15 mouse cellular contexts compared by ENCODE assay signal in genomic region chr5:44764911-44765310, GRCm38 (mm10). TPM values are rescaled to one million over a fixed set of nuclear protein-coding genes. Genes with fewer than 3 reads are reported as not detected.
DNase-seq lines count a peak whose midpoint lies in the region; ATAC-seq and TF ChIP-seq lines count a peak whose summit lies in the region.
"Had no signal": no experiment of that assay in that cellular context is flagged by ENCODE, and none has a peak within 500 bp of the region (broad histone marks: within the 10 kb centered on the region; RNA-seq: fewer than 3 reads in every experiment).

No protein-coding gene starts in this region.

- H3K27ac ChIP-seq in gastrocnemius, adult 2 months = peak overlapping the region; percentile 70
- H3K27ac ChIP-seq in heart, embryonic 13.5 days (replicated peaks) = peak overlapping the region; percentile 59
- H3K27ac ChIP-seq in forebrain, embryonic 11.5 days (ENCODE audit: low read depth, low read length) = no peak overlapping the region
- H3K27ac ChIP-seq: embryonic facial prominence, embryonic 12.5 days; midbrain, embryonic 13.5 days had no signal

- no peak overlapping the region for H3K4me3 ChIP-seq in gastrocnemius, adult 2 months
- no peak overlapping the region for H3K4me3 ChIP-seq in heart, embryonic 13.5 days
- no peak overlapping the region for H3K4me3 ChIP-seq in forebrain, embryonic 11.5 days (ENCODE audit: low read depth, low read length)
- H3K4me3 ChIP-seq: embryonic facial prominence, embryonic 12.5 days; midbrain, embryonic 13.5 days had no signal

- TF ChIP-seq CTCF in gastrocnemius, adult 2 months (IDR thresholded peaks at IDR 0.05) = no peak

- H3K4me2 ChIP-seq in heart, embryonic 13.5 days = no peak overlapping the region
- H3K4me2 ChIP-seq in forebrain, embryonic 11.5 days (ENCODE audit: low read depth, low read length, severe bottlenecking) = no peak overlapping the region
- H3K4me2 ChIP-seq: embryonic facial prominence, embryonic 12.5 days; liver, embryonic 11.5 days; midbrain, embryonic 13.5 days had no signal

- no peaks in the 10 kb centered on the region for H3K36me3 ChIP-seq in heart, embryonic 13.5 days
- no peaks in the 10 kb centered on the region for H3K36me3 ChIP-seq in forebrain, embryonic 11.5 days (ENCODE audit: control insufficient read depth, insufficient read depth, low read length)
- H3K36me3 ChIP-seq: embryonic facial prominence, embryonic 12.5 days; midbrain, embryonic 13.5 days had no signal

- no peaks in the 10 kb centered on the region for H3K4me1 ChIP-seq in heart, embryonic 13.5 days
- H3K4me1 ChIP-seq in forebrain, embryonic 11.5 days (replicated peaks; ENCODE audit: control insufficient read depth, insufficient read depth, low read length) = no peaks in the 10 kb centered on the region
- H3K4me1 ChIP-seq: embryonic facial prominence, embryonic 12.5 days; midbrain, embryonic 13.5 days had no signal

- DNase-seq in gastrocnemius, adult 2 months = no peak
- no peak for DNase-seq in gastrocnemius, postnatal 10 days
- DNase-seq in kidney, postnatal 10 days = peak; percentile 30
- peak; percentile 13 for DNase-seq in skeletal muscle tissue, adult 2 months (ENCODE audit: low read depth, low spot score)
- no peak for DNase-seq in ovary, adult 18-20 months (ENCODE audit: low spot score)
- no peak for DNase-seq in forebrain, embryonic 11.5 days (ENCODE audit: low spot score)
- no peak for DNase-seq in ovary, postnatal 36 days (ENCODE audit: low spot score)
- DNase-seq: adrenal gland, postnatal 25 days; cerebellum, adult 9-10 months had no signal

- no peak overlapping the region for H3K9ac ChIP-seq in heart, embryonic 13.5 days
- no peak overlapping the region for H3K9ac ChIP-seq in forebrain, embryonic 11.5 days (ENCODE audit: low read length)
- H3K9ac ChIP-seq: embryonic facial prominence, embryonic 12.5 days; midbrain, embryonic 13.5 days had no signal

- intact Hi-C loops in gastrocnemius, adult 2 months (cut with DNase I) = no loop called here

- no peaks in the 10 kb centered on the region for H3K27me3 ChIP-seq in heart, embryonic 13.5 days (replicated peaks)
- H3K27me3 ChIP-seq in forebrain, embryonic 11.5 days (ENCODE audit: control insufficient read depth, insufficient read depth, low read length) = no peaks in the 10 kb centered on the region
- H3K27me3 ChIP-seq: embryonic facial prominence, embryonic 12.5 days; midbrain, embryonic 13.5 days had no signal

- no peaks in the 10 kb centered on the region for H3K9me3 ChIP-seq in heart, embryonic 13.5 days
- no peaks in the 10 kb centered on the region for H3K9me3 ChIP-seq in forebrain, embryonic 11.5 days (ENCODE audit: control insufficient read depth, low read length)
- H3K9me3 ChIP-seq: embryonic facial prominence, embryonic 12.5 days; midbrain, embryonic 13.5 days had no signal

- WGBS in heart, embryonic 13.5 days = 55% methylated on average over 7 of the region's 7 CpGs
- WGBS in forebrain, embryonic 11.5 days = 90% methylated on average over 7 of the region's 7 CpGs

- no peak for ATAC-seq in heart, embryonic 13.5 days (ENCODE audit: extremely low read depth, insufficient number of reproducible peaks, low FRiP score, low TSS enrichment)
- ATAC-seq in forebrain, embryonic 11.5 days (replicated peaks; ENCODE audit: low FRiP score) = no peak
- ATAC-seq: forebrain, embryonic 14.5 days; midbrain, embryonic 13.5 days had no signal

RNA-seq across cellular contexts. Expression of gene Ldb2, which starts 34.6 kb away (rescaled TPM):
- total RNA-seq in gastrocnemius, adult 2 months (2021) = 1 to 10 TPM; 1.7 to 4.1 TPM
- total RNA-seq in gastrocnemius, postnatal 10 days (2021) = 10 to 100 TPM; 16.4 to 18.6 TPM
- 14.5 and 15.6 TPM in 2 replicates for polyA plus RNA-seq in heart, embryonic 13.5 days (2015; fragmentation: Nextera tagmentation; extraction: Ambion mirVana)
- 17.9 and 19.7 TPM in 2 replicates for polyA plus RNA-seq in forebrain, embryonic 11.5 days (2014; fragmentation: Nextera tagmentation; extraction: Ambion mirVana)
- polyA plus RNA-seq: C2C12 had no signal

Comparison
In these comparisons a context has a peak if more than half of its experiments do, and no peak if none do; other contexts are left out.
1. DNase-seq: peak in kidney, postnatal 10 days (single experiment) and skeletal muscle tissue, adult 2 months (single experiment); none in gastrocnemius, adult 2 months (single experiment), gastrocnemius, postnatal 10 days (single experiment), ovary, adult 18-20 months (single experiment), forebrain, embryonic 11.5 days (single experiment) and ovary, postnatal 36 days (single experiment).